Mouse (Mus musculus) liver, adult (tissue): ENCODE results near the gene Mthfd2.

Experiments
- GATA4 ChIP-seq: IDR thresholded peaks from 2 replicates; pipeline ENCODE4 v1.6.1; 2014; ENCODE audit warnings: mild to moderate bottlenecking, low read length; ENCODE audit not compliant: insufficient replicate concordance

Gene Mthfd2

GRCm38 (mm10) chr6:83349274-83349958, 23.7 kb upstream of the Mthfd2 start:
- TF ChIP-seq GATA4 = no peak

- no peak for TF ChIP-seq GATA4
Measured at GRCm38 (mm10) chr6:83348873-83349272, 23.2 kb upstream of the Mthfd2 start, which contains the start of gene Bola3. Gene Bola3 (plus strand): TSS chr6:83349147.

- TF ChIP-seq GATA4 = no peak
Measured at GRCm38 (mm10) chr6:83347916-83348315, 22.2 kb upstream of the Mthfd2 start.

- TF ChIP-seq GATA4 = no peak
Measured at GRCm38 (mm10) chr6:83342957-83343356, 17.2 kb upstream of the Mthfd2 start.

GRCm38 (mm10) chr6:83341387-83341786, 15.7 kb upstream of the Mthfd2 start:
- TF ChIP-seq GATA4 = no peak

- no peak for TF ChIP-seq GATA4
Measured at GRCm38 (mm10) chr6:83327591-83328190, 2.0 kb upstream of the Mthfd2 start.

- no peak for TF ChIP-seq GATA4
Measured at GRCm38 (mm10) chr6:83326761-83327160, 1.1 kb upstream of the Mthfd2 start.

- no peak for TF ChIP-seq GATA4
Measured at GRCm38 (mm10) chr6:83326394-83326736, 657 bp upstream of the Mthfd2 start.

GRCm38 (mm10) chr6:83323652-83324419, 1.9 kb downstream of the Mthfd2 start:
- no peak for TF ChIP-seq GATA4

- no peak for TF ChIP-seq GATA4
Measured at GRCm38 (mm10) chr6:83322794-83323193, 2.9 kb downstream of the Mthfd2 start.

GRCm38 (mm10) chr6:83321927-83322326, 3.8 kb downstream of the Mthfd2 start:
- TF ChIP-seq GATA4 = no peak

- TF ChIP-seq GATA4 = no peak
Measured at GRCm38 (mm10) chr6:83317108-83317741, 8.5 kb downstream of the Mthfd2 start.

GRCm38 (mm10) chr6:83316022-83316421, 9.7 kb downstream of the Mthfd2 start:
- TF ChIP-seq GATA4 = no peak

- TF ChIP-seq GATA4 = no peak
Measured at GRCm38 (mm10) chr6:83315293-83315692, 10.4 kb downstream of the Mthfd2 start.

GRCm38 (mm10) chr6:83312514-83312913, 13.2 kb downstream of the Mthfd2 start:
- TF ChIP-seq GATA4 = no peak

- no peak for TF ChIP-seq GATA4
Measured at GRCm38 (mm10) chr6:83312021-83312420, 13.7 kb downstream of the Mthfd2 start.
